Mouse (Mus musculus) kidney, postnatal 0 days (tissue): ENCODE measurements at regions not wholly inside any gene's neighbourhood (a gene's known extent, or its start where the extent isn't known, plus 50 kb on each side); places are given as distances from the start of the nearest gene placed in this dataset.

ENCODE experiments used
- ATAC-seq: fragments of 200-750 bp; cut with Nextera tagmentation; replicated peaks from 2 replicates; pipeline ENCODE4 v1.8.0; 2017; ENCODE audit warnings: low read depth, moderate number of reproducible peaks, moderate TSS enrichment, moderate library complexity; ENCODE audit not compliant: low FRiP score
- DNase-seq: peaks from one replicate; pipeline ENCODE4 v3.0.0-alpha.2; 2016; ENCODE audit warnings: low spot score
- H3K27ac ChIP-seq: fragments of 300-500 bp; sonication (generic); 2 replicates; pipeline ENCODE4 v1.5.1; 2014; ENCODE audit warnings: mild to moderate bottlenecking
- H3K27me3 ChIP-seq: fragments of 300-500 bp; sonication (generic); 2 replicates; pipeline ENCODE4 v1.6.1; 2014; ENCODE audit warnings: low read length, mixed read lengths; ENCODE audit not compliant: insufficient read depth
- H3K36me3 ChIP-seq: fragments of 300-500 bp; sonication (generic); 2 replicates; pipeline ENCODE4 v1.6.1; 2014; ENCODE audit warnings: low read length, mixed read lengths; ENCODE audit not compliant: insufficient read depth
- H3K4me1 ChIP-seq: fragments of 300-500 bp; sonication (generic); replicated peaks from 2 replicates; pipeline ENCODE4 v1.6.1; 2014; ENCODE audit warnings: antibody characterized with exemption, low read length, mixed read lengths; ENCODE audit not compliant: insufficient read depth
- H3K4me2 ChIP-seq: fragments of 300-500 bp; sonication (generic); 2 replicates; pipeline ENCODE4 v1.6.1; 2014; ENCODE audit warnings: mild to moderate bottlenecking, low read length, moderate library complexity, mixed read lengths
- H3K4me3 ChIP-seq: fragments of 300-500 bp; sonication (generic); replicated peaks from 2 replicates; pipeline ENCODE4 v1.5.1; 2014; ENCODE audit warnings: low read depth, low read length
- H3K9ac ChIP-seq: fragments of 300-500 bp; sonication (generic); 2 replicates; pipeline ENCODE4 v1.6.1; 2014; ENCODE audit warnings: low read depth, low read length
- H3K9me3 ChIP-seq: fragments of 300-500 bp; sonication (generic); replicated peaks from 2 replicates; pipeline ENCODE4 v1.6.1; 2016; ENCODE audit warnings: low read length, inconsistent platforms, mixed read lengths
- CTCF ChIP-seq: IDR thresholded peaks from 2 replicates; pipeline ENCODE4 v1.5.1; 2016; ENCODE audit warnings: antibody characterized with exemption, low read depth, mild to moderate bottlenecking, moderate library complexity
- WGBS: fragments of 180-500 bp; shearing (Covaris S2); extraction: QIAGEN DNeasy Blood & Tissue Kit; methylation state at CpG from one replicate; pipeline ENCODE4 v1.1.7; 2014; 5-methylcytosine and 5-hydroxymethylcytosine counted together

- no peaks in the 10 kb centered on the region for H3K4me1 ChIP-seq
- DNase-seq, result no peak
- no peak for TF ChIP-seq CTCF
- H3K27me3 ChIP-seq, result no peaks in the 10 kb centered on the region
- H3K27ac ChIP-seq, result no peak overlapping the region
- ATAC-seq, result no peak
- no peak overlapping the region for H3K4me2 ChIP-seq
- no peaks in the 10 kb centered on the region for H3K9me3 ChIP-seq
- 65% methylated on average over 4 of the region's 4 CpGs for WGBS
- H3K9ac ChIP-seq, result no peak overlapping the region
- no peak overlapping the region for H3K4me3 ChIP-seq
- no peaks in the 10 kb centered on the region for H3K36me3 ChIP-seq
Measured at GRCm38 (mm10) chr7:90045208-90045800, 64.5 kb upstream of the Eed start.

- no peak overlapping the region for H3K27ac ChIP-seq
- ATAC-seq (no peak), DNase-seq (no peak)
- H3K9ac ChIP-seq, result no peak overlapping the region
- no peaks in the 10 kb centered on the region for H3K4me1 ChIP-seq
- no peaks in the 10 kb centered on the region for H3K9me3 ChIP-seq
- no peaks in the 10 kb centered on the region for H3K27me3 ChIP-seq
- 91% methylated on average over 3 of the region's 3 CpGs for WGBS
- no peak overlapping the region for H3K4me3 ChIP-seq
- TF ChIP-seq CTCF, result no peak
- no peaks in the 10 kb centered on the region for H3K36me3 ChIP-seq
- no peak overlapping the region for H3K4me2 ChIP-seq
Measured at GRCm38 (mm10) chr7:90046228-90046627, 65.4 kb upstream of the Eed start.

- 96% methylated on average over 4 of the region's 4 CpGs for WGBS
- no peak for ATAC-seq
- no peak overlapping the region for H3K27ac ChIP-seq
Measured at GRCm38 (mm10) chr7:90046862-90047261, 66.1 kb upstream of the Eed start.

GRCm38 (mm10) chr7:90048401-90049307, 67.9 kb upstream of the Eed start:
- peak; percentile 72 for ATAC-seq
- WGBS, result 56% methylated on average over 10 of the region's 10 CpGs
- peak; percentile 47 for DNase-seq

More at GRCm38 (mm10) chr7:90046862-90047261, 66.1 kb upstream of the Eed start:
- H3K36me3 ChIP-seq, result no peaks in the 10 kb centered on the region
- H3K9ac ChIP-seq, result no peak overlapping the region
- no peaks in the 10 kb centered on the region for H3K27me3 ChIP-seq
- no peak overlapping the region for H3K4me3 ChIP-seq
- H3K4me2 ChIP-seq, result no peak overlapping the region
- no peak for TF ChIP-seq CTCF
- DNase-seq, result no peak
- no peaks in the 10 kb centered on the region for H3K4me1 ChIP-seq
- H3K9me3 ChIP-seq, result no peaks in the 10 kb centered on the region

GRCm38 (mm10) chr7:90049831-90050237, 69.1 kb upstream of the Eed start:
- no peak overlapping the region for H3K4me3 ChIP-seq
- H3K27ac ChIP-seq, result peak overlapping the region; percentile 67
- 0 out of 2 replicates have a peak, but pooled peaks have one; percentile 52 for ATAC-seq
- peak; percentile 64 for DNase-seq
- no peaks in the 10 kb centered on the region for H3K9me3 ChIP-seq
- no peaks in the 10 kb centered on the region for H3K36me3 ChIP-seq
- peaks cover 3% of the 10 kb centered on the region; the same call in 1 of the 2 replicates for H3K4me1 ChIP-seq
- no peak overlapping the region for H3K9ac ChIP-seq
- 33% methylated on average over 8 of the region's 8 CpGs for WGBS
- H3K4me2 ChIP-seq, result no peak overlapping the region
- H3K27me3 ChIP-seq, result no peaks in the 10 kb centered on the region
- TF ChIP-seq CTCF, result no peak

More at GRCm38 (mm10) chr7:90048401-90049307, 67.9 kb upstream of the Eed start:
- no peak for TF ChIP-seq CTCF
- Histone ChIP-seq H3K4me1 (no peaks in the 10 kb centered on the region), H3K36me3 (no peaks in the 10 kb centered on the region), H3K9ac (no peak overlapping the region), H3K4me3 (no peak overlapping the region), H3K27ac (0 out of 2 replicates have a peak overlapping the region, but pooled peaks have one; percentile 15), H3K4me2 (no peak overlapping the region), H3K27me3 (no peaks in the 10 kb centered on the region), H3K9me3 (no peaks in the 10 kb centered on the region)

GRCm38 (mm10) chr7:90054795-90055511, 74.2 kb upstream of the Eed start:
- 23% methylated on average over 7 of the region's 7 CpGs for WGBS
- H3K4me2 ChIP-seq, result no peak overlapping the region
- DNase-seq (no peak), ATAC-seq (no peak)
- H3K36me3 ChIP-seq, result no peaks in the 10 kb centered on the region
- H3K4me3 ChIP-seq, result no peak overlapping the region
- H3K4me1 ChIP-seq, result peaks cover 9% of the 10 kb centered on the region
- no peaks in the 10 kb centered on the region for H3K27me3 ChIP-seq
- H3K9me3 ChIP-seq, result no peaks in the 10 kb centered on the region
- TF ChIP-seq CTCF, result no peak
- H3K27ac ChIP-seq, result no peak overlapping the region
- H3K9ac ChIP-seq, result no peak overlapping the region
